Comparison of ENCODE assay signal across 14 mouse cellular contexts in genomic region chr12:102339085-102339484, GRCm38 (mm10). TPM values are rescaled to one million over a fixed set of nuclear protein-coding genes. Genes with fewer than 3 reads are reported as not detected.
A peak's percentile ranks its signal among the peaks of the same experiment; 100 is the strongest.
DNase-seq lines count a peak whose midpoint lies in the region; ATAC-seq and TF ChIP-seq lines count a peak whose summit lies in the region.
"Had no signal": no experiment of that assay in that cellular context is flagged by ENCODE, and none has a peak within 500 bp of the region (broad histone marks: within the 10 kb centered on the region; RNA-seq: fewer than 3 reads in every experiment).

No protein-coding gene starts in this region.

- peaks cover 5% of the 10 kb centered on the region; the same call in 1 of the 2 replicates for H3K9me3 ChIP-seq in E14TG2a.4 (ENCODE audit: low read length)
- H3K9me3 ChIP-seq in forebrain, embryonic 16.5 days (ENCODE audit: control insufficient read depth, low read length), result no peaks in the 10 kb centered on the region
- H3K9me3 ChIP-seq: limb, embryonic 15.5 days; midbrain, embryonic 10.5 days; neural tube, embryonic 15.5 days had no signal

- peaks cover 2% of the 10 kb centered on the region for H3K27me3 ChIP-seq in E14TG2a.4 (ENCODE audit: insufficient read depth, low read length)
- no peaks in the 10 kb centered on the region for H3K27me3 ChIP-seq in forebrain, embryonic 16.5 days (replicated peaks; ENCODE audit: control insufficient read depth, insufficient read depth, low read length)
- H3K27me3 ChIP-seq: limb, embryonic 15.5 days; neural tube, embryonic 15.5 days had no signal

- peak; percentile 68 for ATAC-seq in megakaryocyte, adult 5-6 weeks (ENCODE audit: poor library complexity, severe bottlenecking)
- no peak for ATAC-seq in forebrain, embryonic 16.5 days

- no peak overlapping the region for H3K4me3 ChIP-seq in layer of hippocampus, adult 2 months
- no peak overlapping the region for H3K4me3 ChIP-seq in E14TG2a.4 (replicated peaks; ENCODE audit: low read length)
- no peak overlapping the region for H3K4me3 ChIP-seq in forebrain, embryonic 16.5 days (replicated peaks; ENCODE audit: low read length)
- H3K4me3 ChIP-seq: limb, embryonic 15.5 days; midbrain, embryonic 10.5 days; neural tube, embryonic 15.5 days had no signal

- TF ChIP-seq CTCF in layer of hippocampus, adult 2 months (conservative IDR thresholded peaks at IDR 0.05), result peak; percentile 67
- TF ChIP-seq CTCF in E14TG2a.4 (conservative IDR thresholded peaks at IDR 0.05; ENCODE audit: low read length), result 0 out of 2 replicates have a peak, but pooled peaks have one; percentile 6

- H3K4me1 ChIP-seq in E14TG2a.4 (replicated peaks; ENCODE audit: low read depth, low read length), result no peaks in the 10 kb centered on the region
- H3K4me1 ChIP-seq in forebrain, embryonic 16.5 days (replicated peaks; ENCODE audit: control insufficient read depth, insufficient read depth, low read length), result no peaks in the 10 kb centered on the region
- H3K4me1 ChIP-seq: limb, embryonic 15.5 days; neural tube, embryonic 15.5 days had no signal

- no peak overlapping the region for H3K27ac ChIP-seq in layer of hippocampus, adult 2 months
- no peak overlapping the region for H3K27ac ChIP-seq in forebrain, embryonic 16.5 days (ENCODE audit: low read length)
- H3K27ac ChIP-seq: limb, embryonic 15.5 days; midbrain, embryonic 10.5 days; neural tube, embryonic 15.5 days had no signal

- H3K36me3 ChIP-seq in E14TG2a.4 (ENCODE audit: insufficient read depth, low read length), result no peaks in the 10 kb centered on the region
- H3K36me3 ChIP-seq in forebrain, embryonic 16.5 days (ENCODE audit: control insufficient read depth, insufficient read depth), result no peaks in the 10 kb centered on the region
- H3K36me3 ChIP-seq: limb, embryonic 15.5 days; midbrain, embryonic 10.5 days; neural tube, embryonic 15.5 days had no signal

- DNase-seq in layer of hippocampus, adult 2 months (ENCODE audit: low spot score in 2 of 2), result no peak
- no peak for DNase-seq in layer of hippocampus, adult 18-20 months (ENCODE audit: low spot score in 2 of 2)
- DNase-seq in 416B (ENCODE audit: low read depth), result peak; percentile 77
- no peak for DNase-seq in cerebellum, adult 8-10 months
- no peak for DNase-seq in testis, postnatal 14 days (ENCODE audit: low spot score)
- DNase-seq: gastrocnemius, postnatal 36 days; heart, postnatal 4 days; right cerebral cortex, postnatal 4 days had no signal

- H3K4me2 ChIP-seq in forebrain, embryonic 16.5 days (ENCODE audit: low read length), result no peak overlapping the region
- H3K4me2 ChIP-seq: limb, embryonic 15.5 days; neural tube, embryonic 15.5 days had no signal

- no peak overlapping the region for H3K9ac ChIP-seq in forebrain, embryonic 16.5 days (replicated peaks; ENCODE audit: low read depth, low read length)
- H3K9ac ChIP-seq: limb, embryonic 15.5 days; neural tube, embryonic 15.5 days had no signal

- WGBS in forebrain, embryonic 16.5 days, result 82% methylated on average over 2 of the region's 2 CpGs

RNA-seq across cellular contexts. Expression of gene Rin3, which starts 56.2 kb away (rescaled TPM):
- 1 to 10 TPM; 3.2 to 4.3 TPM for total RNA-seq in layer of hippocampus, adult 2 months (2021)
- 1 to 10 TPM; 3.0 to 3.3 TPM for total RNA-seq in layer of hippocampus, adult 18-20 months (2021)
- total RNA-seq in megakaryocyte, adult 5-6 weeks (2015), result 188 and 204 TPM in 2 replicates
- total RNA-seq in megakaryocyte, adult 5-6 weeks (2017), result 121 and 157 TPM in 2 replicates
- 1.7 and 3.3 TPM in 2 replicates for polyA plus RNA-seq in forebrain, embryonic 16.5 days (2015; fragmentation: Nextera tagmentation; extraction: Ambion mirVana)

Comparison
In these comparisons a context has a peak if more than half of its experiments do, and no peak if none do; other contexts are left out.
1. RNA of gene Rin3, which starts 56.2 kb away (total RNA-seq): 121 to 204 TPM in megakaryocyte, adult 5-6 weeks; 3.2 to 4.3 TPM in layer of hippocampus, adult 2 months and 3.0 to 3.3 TPM in layer of hippocampus, adult 18-20 months; every median in the first group is over 10 times any median in the second.